Mouse (Mus musculus) erythroid progenitor cell, adult 5-6 weeks (primary cell): ENCODE results near the gene Prpf39. TPM values are rescaled to one million over a fixed set of nuclear protein-coding genes. Genes with fewer than 3 reads are reported as not detected.

Experiments
- ATAC-seq: replicated peaks from 2 replicates; pipeline ENCODE4 v1.8.0; 2016; ENCODE audit warnings: moderate number of reproducible peaks, mild to moderate bottlenecking, moderate TSS enrichment, inconsistent platforms; ENCODE audit not compliant: poor library complexity, low FRiP score, severe bottlenecking
- total RNA-seq, 2 experiments: library from RNA; stranded (forward) in 1 of 2; stranded (reverse) in 1 of 2; fragments of 150-400 nt in 1 of 2; fragments of 186-747, 209-891 nt in 1 of 2; gene quantifications; 2 replicates each; pipeline versions ENCODE4 v1.2.3 to v1.2.4; 2015 to 2017; ENCODE audit warnings: low replicate concordance in 2 of 2

The Prpf39 gene
- total RNA-seq, 2 experiments from 2014 or later = 58.7 to 71.9 TPM

DNA sequence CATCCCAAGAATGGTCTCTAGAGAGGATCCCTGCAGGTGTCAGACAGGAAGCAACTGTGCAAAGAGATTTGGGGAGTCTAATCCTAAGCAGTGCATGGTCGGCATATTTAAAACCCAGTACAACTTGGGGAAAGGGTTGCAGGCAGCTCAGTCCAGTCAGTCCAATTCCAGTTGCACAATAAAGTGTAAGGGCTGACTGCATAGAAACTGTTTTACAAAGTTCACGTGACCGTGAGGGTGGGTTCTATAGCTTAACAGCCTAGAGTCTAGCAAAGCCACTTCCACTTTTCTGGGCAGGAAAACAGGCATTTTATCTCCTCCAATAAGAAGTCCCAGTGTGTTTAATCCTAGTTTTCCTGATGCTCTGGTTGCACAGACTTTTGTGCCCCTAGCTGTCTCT lies 75.4 kb downstream of the Prpf39 start:
- ATAC-seq = no peak

- no peak for ATAC-seq
Observed at GRCm38 (mm10) chr12:65112811-65113210, 76.7 kb downstream of the Prpf39 start.

Other genes starting within 250 kb of the Prpf39 start
- gene Gm527, start 118.4 kb upstream of the Prpf39 start, total RNA-seq (2015; ENCODE audit: low replicate concordance) = 3.2 TPM in 1 of 2 replicates, not detected in the other
- 1.3 TPM in 1 of 2 replicates, not detected in the other for gene Gm527, start 118.4 kb upstream of the Prpf39 start, total RNA-seq (2017; ENCODE audit: low replicate concordance)
- gene Klhl28, start 70.8 kb upstream of the Prpf39 start, total RNA-seq (2015; ENCODE audit: low replicate concordance) = 14.8 and 18.9 TPM in 2 replicates
- gene Klhl28, start 70.8 kb upstream of the Prpf39 start, total RNA-seq (2017; ENCODE audit: low replicate concordance) = 9.9 and 13.8 TPM in 2 replicates
- gene Togaram1, start 70.5 kb upstream of the Prpf39 start, total RNA-seq (2015; ENCODE audit: low replicate concordance) = 11.9 and 22.2 TPM in 2 replicates
- 21.4 and 31.5 TPM in 2 replicates for gene Togaram1, start 70.5 kb upstream of the Prpf39 start, total RNA-seq (2017; ENCODE audit: low replicate concordance)
- 50.1 and 115 TPM in 2 replicates for gene Fkbp3, start 37.7 kb downstream of the Prpf39 start, total RNA-seq (2015; ENCODE audit: low replicate concordance)
- 12.6 and 53.1 TPM in 2 replicates for gene Fkbp3, start 37.7 kb downstream of the Prpf39 start, total RNA-seq (2017; ENCODE audit: low replicate concordance)
- 69.2 and 70.4 TPM in 2 replicates for gene Fancm, start 39.3 kb downstream of the Prpf39 start, total RNA-seq (2015; ENCODE audit: low replicate concordance)
- gene Fancm, start 39.3 kb downstream of the Prpf39 start, total RNA-seq (2017; ENCODE audit: low replicate concordance) = 18.5 and 40.2 TPM in 2 replicates
- gene Mis18bp1, start 136.3 kb downstream of the Prpf39 start, total RNA-seq (2015; ENCODE audit: low replicate concordance) = 270 and 312 TPM in 2 replicates
- 344 and 348 TPM in 2 replicates for gene Mis18bp1, start 136.3 kb downstream of the Prpf39 start, total RNA-seq (2017; ENCODE audit: low replicate concordance)
- not detected in 2 replicates for gene Wdr20rt, start 189.2 kb downstream of the Prpf39 start, total RNA-seq (2015; ENCODE audit: low replicate concordance)
- not detected in 2 replicates for gene Wdr20rt, start 189.2 kb downstream of the Prpf39 start, total RNA-seq (2017; ENCODE audit: low replicate concordance)